Mouse (Mus musculus) mouse embryonic stem cell (cell line): ENCODE data around the gene Ccdc12.
"Not testable (repeated sequence)": the region's sequence is repeated elsewhere in the genome, so short reads cannot be mapped to it uniquely, and the experiment has no call there.

Experiments used
- in situ Hi-C, 2 experiments: fragments of 300-500 bp; cut with MboI; formaldehyde crosslinking; loops; 1 replicate in 1 of 2; 3 replicates in 1 of 2; pipeline ENCODE4 v1.14.3; 2019 to 2020; ENCODE audit warnings: low sequenced_read_pairs in 2 of 2, low pct_unique_long_range_greater_than_20kb in 1 of 2, mixed read lengths in 1 of 2; ENCODE audit not compliant: unreplicated experiment in 1 of 2

The Ccdc12 gene

GRCm38 (mm10) chr9:110667219-110667836 lies 11.0 kb downstream of the Ccdc12 start:
- in situ Hi-C loops: no loop called here

- in situ Hi-C loops: no loop called here
Observed at GRCm38 (mm10) chr9:110668601-110669293, 12.4 kb downstream of the Ccdc12 start.

GRCm38 (mm10) chr9:110669785-110670184 lies 13.5 kb downstream of the Ccdc12 start:
- in situ Hi-C loops: no loop called here

GRCm38 (mm10) chr9:110672462-110673106 lies 16.3 kb downstream of the Ccdc12 start:
- in situ Hi-C loops: no loop called here

- in situ Hi-C loops: no loop called here
Observed at GRCm38 (mm10) chr9:110673107-110673752, 16.9 kb downstream of the Ccdc12 start.

GRCm38 (mm10) chr9:110676492-110676911 lies 20.2 kb downstream of the Ccdc12 start:
- in situ Hi-C loops: no loop called here

GRCm38 (mm10) chr9:110678886-110679285 lies 22.6 kb downstream of the Ccdc12 start:
- in situ Hi-C loops: no loop called here

- in situ Hi-C loops: no loop called here
Observed at GRCm38 (mm10) chr9:110680736-110681507, 24.6 kb downstream of the Ccdc12 start.

- in situ Hi-C loops: no loop called here
Observed at GRCm38 (mm10) chr9:110681817-110682216, 25.5 kb downstream of the Ccdc12 start.

GRCm38 (mm10) chr9:110682255-110682654 lies 26.0 kb downstream of the Ccdc12 start:
- in situ Hi-C loops: no loop called here

GRCm38 (mm10) chr9:110682697-110683096 lies 26.4 kb downstream of the Ccdc12 start:
- in situ Hi-C loops: not testable (repeated sequence)

GRCm38 (mm10) chr9:110683574-110684099 lies 27.3 kb downstream of the Ccdc12 start:
- in situ Hi-C loops: no loop called here

- in situ Hi-C loops: no loop called here
Observed at GRCm38 (mm10) chr9:110684100-110684831, 28.0 kb downstream of the Ccdc12 start.

GRCm38 (mm10) chr9:110685187-110685586 lies 28.9 kb downstream of the Ccdc12 start:
- in situ Hi-C loops: no loop called here

- in situ Hi-C loops: no loop called here
Observed at GRCm38 (mm10) chr9:110685591-110685990, 29.3 kb downstream of the Ccdc12 start.

GRCm38 (mm10) chr9:110686472-110686871 lies 30.2 kb downstream of the Ccdc12 start:
- in situ Hi-C loops: no loop called here

GRCm38 (mm10) chr9:110687061-110687460 lies 30.8 kb downstream of the Ccdc12 start:
- in situ Hi-C loops: no loop called here

GRCm38 (mm10) chr9:110687846-110688245 lies 31.5 kb downstream of the Ccdc12 start:
- in situ Hi-C loops: no loop called here
